Mouse (Mus musculus): ENCODE measurements at regions not wholly inside any gene's neighbourhood (a gene's known extent, or its start where the extent isn't known, plus 50 kb on each side); places are given as distances from the start of the nearest gene placed in this dataset.

DNA sequence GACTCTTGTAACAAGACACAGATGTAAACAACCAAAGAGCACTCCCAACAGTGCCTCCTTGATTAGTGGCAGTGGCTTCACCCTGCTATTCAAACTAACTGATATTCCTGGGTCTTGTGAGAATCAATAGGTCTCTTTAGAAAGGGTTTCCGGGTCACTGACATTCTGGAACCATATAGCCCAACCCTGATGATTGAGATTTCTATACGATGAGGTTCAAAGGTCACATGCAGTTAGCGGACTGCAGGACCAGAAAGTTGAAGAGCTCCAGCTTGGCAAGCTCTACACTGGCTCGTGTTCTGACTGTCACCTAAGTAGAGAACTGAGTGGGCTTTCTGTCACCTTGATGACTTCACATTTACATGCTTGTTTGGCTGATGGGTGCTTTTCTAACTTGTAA, 235.4 kb upstream of the Meis1 start:
- Histone ChIP-seq H3K27me3 (ENCODE audit: control insufficient read depth, insufficient read depth, low read length) (no peaks in the 10 kb centered on the region), H3K9me3 (replicated peaks; ENCODE audit: control insufficient read depth, low read length) (no peaks in the 10 kb centered on the region), H3K4me3 (ENCODE audit: low read length) (no peak overlapping the region), H3K9ac (ENCODE audit: low read length) (no peak overlapping the region), H3K4me2 (ENCODE audit: low read depth, low read length) (no peak overlapping the region), H3K36me3 (ENCODE audit: control insufficient read depth, insufficient read depth) (no peaks in the 10 kb centered on the region), H3K4me1 (ENCODE audit: control insufficient read depth, insufficient read depth, low read length) (no peaks in the 10 kb centered on the region), H3K27ac (ENCODE audit: low read length) (no peak overlapping the region)
- 67% methylated on average over 4 of the region's 4 CpGs for WGBS
- no peak for ATAC-seq (replicated peaks; ENCODE audit: extremely low read depth, insufficient read depth, low FRiP score)

DNA sequence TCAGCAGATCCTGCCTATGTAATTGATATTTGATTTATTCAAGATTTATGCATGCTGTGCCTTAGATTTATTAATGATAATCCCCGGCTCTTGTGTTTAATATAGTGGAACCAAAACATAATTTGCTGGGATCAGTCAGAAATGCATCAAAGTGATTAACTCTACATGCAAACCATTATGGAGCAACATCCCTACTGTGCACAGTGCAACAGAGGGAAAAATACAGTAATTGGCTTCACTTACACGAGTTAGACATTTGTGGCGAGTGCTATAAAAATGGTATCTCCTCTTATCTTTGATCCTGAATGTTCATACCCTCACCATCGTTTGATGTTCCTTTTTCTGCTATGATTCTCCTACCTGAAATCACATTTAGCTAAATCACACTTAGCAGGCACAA, 238.8 kb upstream of the Meis1 start:
- Histone ChIP-seq H3K4me1 (ENCODE audit: control insufficient read depth, insufficient read depth, low read length) (no peaks in the 10 kb centered on the region), H3K4me2 (ENCODE audit: low read depth, low read length) (no peak overlapping the region), H3K4me3 (ENCODE audit: low read length) (no peak overlapping the region), H3K27ac (ENCODE audit: low read length) (no peak overlapping the region), H3K36me3 (ENCODE audit: control insufficient read depth, insufficient read depth) (no peaks in the 10 kb centered on the region), H3K27me3 (ENCODE audit: control insufficient read depth, insufficient read depth, low read length) (no peaks in the 10 kb centered on the region), H3K9me3 (replicated peaks; ENCODE audit: control insufficient read depth, low read length) (no peaks in the 10 kb centered on the region), H3K9ac (ENCODE audit: low read length) (no peak overlapping the region)
- WGBS = 78% methylated on average over 4 of the region's 4 CpGs
- ATAC-seq (replicated peaks; ENCODE audit: extremely low read depth, insufficient read depth, low FRiP score) = no peak

DNA sequence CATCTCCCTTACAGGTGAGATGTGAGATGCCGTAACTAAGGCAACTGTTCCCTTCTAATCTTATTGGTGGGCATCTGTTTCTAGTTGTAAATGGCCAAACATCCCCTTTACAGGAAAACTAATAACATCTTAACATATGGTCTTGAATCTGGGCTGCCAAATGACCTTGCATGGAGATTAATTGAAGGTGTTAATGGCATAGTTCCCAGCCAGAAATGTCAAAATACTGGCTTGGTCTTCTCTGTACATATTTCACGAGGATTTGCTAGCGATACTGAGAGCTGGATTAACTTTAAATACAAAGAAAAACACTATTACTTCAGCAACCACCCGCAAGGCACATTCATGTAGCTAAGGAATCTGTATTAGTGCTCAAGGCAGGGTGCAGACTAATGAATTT, 244.0 kb upstream of the Meis1 start:
- no peak overlapping the region for H3K27ac ChIP-seq (ENCODE audit: low read length)
- no peaks in the 10 kb centered on the region for H3K9me3 ChIP-seq (replicated peaks; ENCODE audit: control insufficient read depth, low read length)
- H3K36me3 ChIP-seq (ENCODE audit: control insufficient read depth, insufficient read depth) = no peaks in the 10 kb centered on the region
- H3K9ac ChIP-seq (ENCODE audit: low read length) = no peak overlapping the region
- no peak for ATAC-seq (replicated peaks; ENCODE audit: extremely low read depth, insufficient read depth, low FRiP score)
- H3K4me3 ChIP-seq (ENCODE audit: low read length) = no peak overlapping the region
- 78% methylated on average over 4 of the region's 4 CpGs for WGBS
- H3K27me3 ChIP-seq (ENCODE audit: control insufficient read depth, insufficient read depth, low read length) = no peaks in the 10 kb centered on the region
- H3K4me1 ChIP-seq (ENCODE audit: control insufficient read depth, insufficient read depth, low read length) = no peaks in the 10 kb centered on the region
- H3K4me2 ChIP-seq (ENCODE audit: low read depth, low read length) = no peak overlapping the region

DNA sequence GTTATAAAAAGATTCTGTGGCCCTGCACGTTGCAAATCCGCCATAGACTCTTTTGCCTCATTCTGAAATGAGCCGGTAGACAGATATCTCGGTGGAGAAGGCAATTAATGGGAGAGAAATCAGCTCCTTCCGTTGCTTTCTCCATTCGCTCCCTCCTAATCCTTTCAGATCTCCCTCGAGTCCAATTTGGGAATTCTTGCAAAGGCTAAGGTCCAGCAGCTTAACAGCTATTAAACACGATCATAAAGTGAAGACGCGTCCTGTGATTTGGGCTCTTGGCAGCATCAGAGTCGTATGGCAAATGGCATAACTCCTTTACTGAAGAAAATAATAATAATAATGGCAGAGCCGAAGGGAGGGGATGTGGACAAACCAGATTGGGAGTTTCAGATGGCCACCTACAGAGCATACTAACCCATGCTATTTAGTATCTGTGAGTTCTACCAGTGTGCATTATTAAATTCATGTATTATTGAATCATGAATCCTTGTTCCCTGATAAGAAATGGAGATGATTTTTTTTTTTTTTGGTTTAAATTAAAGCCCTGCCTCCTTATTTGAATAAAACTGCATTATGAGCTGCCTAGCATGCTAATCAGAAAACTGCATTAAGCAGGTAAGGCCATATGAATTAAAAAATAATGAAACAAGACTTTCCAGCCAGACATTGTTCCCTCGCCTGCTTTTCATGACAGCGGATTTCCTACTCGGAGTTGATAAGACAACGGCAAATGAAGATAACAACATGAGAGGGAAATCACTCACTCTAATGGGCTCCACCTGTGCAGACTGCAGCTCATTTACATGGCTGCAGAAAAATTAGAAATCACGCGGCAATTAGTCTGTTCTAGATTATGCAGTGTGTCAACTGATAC, 246.2 kb upstream of the Meis1 start:
- ATAC-seq (replicated peaks; ENCODE audit: extremely low read depth, insufficient read depth, low FRiP score) = no peak
- no peaks in the 10 kb centered on the region for H3K36me3 ChIP-seq (ENCODE audit: control insufficient read depth, insufficient read depth)
- no peaks in the 10 kb centered on the region for H3K9me3 ChIP-seq (replicated peaks; ENCODE audit: control insufficient read depth, low read length)
- H3K27me3 ChIP-seq (ENCODE audit: control insufficient read depth, insufficient read depth, low read length) = no peaks in the 10 kb centered on the region
- no peak overlapping the region for H3K9ac ChIP-seq (ENCODE audit: low read length)
- no peaks in the 10 kb centered on the region for H3K4me1 ChIP-seq (ENCODE audit: control insufficient read depth, insufficient read depth, low read length)
- no peak overlapping the region for H3K27ac ChIP-seq (ENCODE audit: low read length)
- H3K4me2 ChIP-seq (ENCODE audit: low read depth, low read length) = no peak overlapping the region
- 60% methylated on average over 18 of the region's 18 CpGs for WGBS
- H3K4me3 ChIP-seq (ENCODE audit: low read length) = no peak overlapping the region

DNA sequence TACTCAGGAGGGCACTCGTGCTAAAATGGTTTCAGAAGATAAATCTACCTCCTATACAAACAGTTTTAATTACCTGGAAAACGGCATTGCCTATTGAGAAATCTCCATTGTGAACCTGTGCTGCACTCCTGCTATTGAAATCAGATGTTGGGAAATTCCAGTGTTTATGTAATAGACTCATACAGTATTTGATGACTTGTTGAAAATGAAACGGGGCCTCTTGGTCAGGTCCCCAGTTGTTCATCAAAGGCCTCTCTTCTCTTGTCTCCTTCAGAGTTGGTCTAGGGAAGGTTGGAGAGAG, 246.8 kb upstream of the Meis1 start:
- WGBS = 56% methylated on average over 3 of the region's 3 CpGs
- H3K4me2 ChIP-seq (ENCODE audit: low read depth, low read length) = no peak overlapping the region
- H3K27me3 ChIP-seq (ENCODE audit: control insufficient read depth, insufficient read depth, low read length) = no peaks in the 10 kb centered on the region
- no peaks in the 10 kb centered on the region for H3K9me3 ChIP-seq (replicated peaks; ENCODE audit: control insufficient read depth, low read length)
- no peak overlapping the region for H3K4me3 ChIP-seq (ENCODE audit: low read length)
- H3K27ac ChIP-seq (ENCODE audit: low read length) = no peak overlapping the region
- ATAC-seq (replicated peaks; ENCODE audit: extremely low read depth, insufficient read depth, low FRiP score) = no peak
- H3K36me3 ChIP-seq (ENCODE audit: control insufficient read depth, insufficient read depth) = no peaks in the 10 kb centered on the region
- no peaks in the 10 kb centered on the region for H3K4me1 ChIP-seq (ENCODE audit: control insufficient read depth, insufficient read depth, low read length)
- no peak overlapping the region for H3K9ac ChIP-seq (ENCODE audit: low read length)

DNA sequence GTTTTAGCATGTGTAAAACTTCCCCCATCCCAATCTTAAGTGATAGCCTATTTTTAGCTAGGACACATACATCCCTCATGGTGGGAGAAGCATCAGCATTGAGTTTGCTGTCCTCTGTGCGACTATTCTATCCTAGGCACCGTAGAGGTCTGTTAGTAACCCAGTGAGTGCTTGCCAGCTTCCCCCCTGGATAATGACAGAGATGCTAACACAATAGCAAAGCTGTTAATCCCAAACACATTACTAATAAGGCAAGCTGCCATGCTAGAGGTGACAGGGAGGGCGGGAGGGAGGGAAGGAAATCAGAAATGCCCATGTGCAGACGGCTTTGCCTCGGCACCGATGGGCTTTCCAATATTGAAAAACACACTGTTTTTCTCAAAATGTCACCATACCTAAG, 272.2 kb upstream of the Meis1 start:
- Histone ChIP-seq H3K4me2 (ENCODE audit: low read depth, low read length) (no peak overlapping the region), H3K4me1 (ENCODE audit: control insufficient read depth, insufficient read depth, low read length) (no peaks in the 10 kb centered on the region), H3K36me3 (ENCODE audit: control insufficient read depth, insufficient read depth) (no peaks in the 10 kb centered on the region), H3K9ac (ENCODE audit: low read length) (no peak overlapping the region), H3K9me3 (replicated peaks; ENCODE audit: control insufficient read depth, low read length) (no peaks in the 10 kb centered on the region), H3K27ac (ENCODE audit: low read length) (no peak overlapping the region), H3K27me3 (ENCODE audit: control insufficient read depth, insufficient read depth, low read length) (no peaks in the 10 kb centered on the region), H3K4me3 (ENCODE audit: low read length) (no peak overlapping the region)
- no peak for ATAC-seq (replicated peaks; ENCODE audit: extremely low read depth, insufficient read depth, low FRiP score)
- 74% methylated on average over 6 of the region's 6 CpGs for WGBS

DNA sequence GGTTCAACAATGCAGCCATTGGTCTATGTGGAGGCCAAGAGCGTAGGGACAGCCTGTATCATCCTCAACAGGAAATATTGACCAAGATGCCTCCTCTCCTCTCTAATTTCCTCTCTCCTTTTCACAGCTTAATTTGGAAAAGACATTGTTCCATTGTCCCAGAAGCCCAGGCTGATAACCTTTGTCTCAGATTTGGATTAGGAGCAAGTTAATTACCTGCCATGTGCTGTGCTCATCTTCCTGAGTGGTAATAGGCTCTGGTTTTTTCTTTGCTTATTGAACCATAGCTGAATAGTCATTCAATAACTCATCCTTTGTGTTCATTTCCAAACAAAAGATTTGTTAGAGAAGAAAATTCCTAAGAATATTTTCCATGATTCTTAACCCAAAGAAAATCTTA, 280.6 kb upstream of the Meis1 start:
- Histone ChIP-seq H3K9me3 (replicated peaks; ENCODE audit: control insufficient read depth, low read length) (no peaks in the 10 kb centered on the region), H3K4me1 (ENCODE audit: control insufficient read depth, insufficient read depth, low read length) (peaks cover 4% of the 10 kb centered on the region; the same call in 1 of the 2 replicates), H3K9ac (ENCODE audit: low read length) (no peak overlapping the region), H3K27ac (ENCODE audit: low read length) (no peak overlapping the region), H3K27me3 (ENCODE audit: control insufficient read depth, insufficient read depth, low read length) (no peaks in the 10 kb centered on the region), H3K4me2 (ENCODE audit: low read depth, low read length) (no peak overlapping the region), H3K36me3 (ENCODE audit: control insufficient read depth, insufficient read depth) (no peaks in the 10 kb centered on the region), H3K4me3 (ENCODE audit: low read length) (no peak overlapping the region)
- no peak for ATAC-seq (replicated peaks; ENCODE audit: extremely low read depth, insufficient read depth, low FRiP score)
- 94% methylated on average over 1 of the region's 1 CpGs for WGBS

DNA sequence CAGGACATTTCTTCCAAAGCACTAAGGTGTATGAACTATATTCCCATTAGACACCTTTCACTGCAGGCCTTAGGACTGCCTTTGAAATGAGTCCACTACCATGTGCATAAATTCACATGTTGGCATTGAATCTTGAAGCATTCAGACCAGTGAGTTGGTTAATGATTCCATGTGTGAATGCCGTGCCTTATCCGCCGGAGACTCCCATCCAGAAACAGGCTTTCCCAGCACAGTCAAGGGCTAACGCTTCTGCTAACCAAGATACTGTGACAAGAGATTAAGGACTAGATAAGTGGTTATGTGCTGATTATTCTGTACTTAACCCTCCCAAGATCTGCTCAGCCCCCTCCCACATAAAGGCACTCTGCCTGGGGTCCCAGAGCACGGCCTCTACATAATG, 287.9 kb upstream of the Meis1 start:
- no peak overlapping the region for H3K9ac ChIP-seq (ENCODE audit: low read length)
- H3K4me1 ChIP-seq (ENCODE audit: control insufficient read depth, insufficient read depth, low read length) = peaks cover 10% of the 10 kb centered on the region
- no peaks in the 10 kb centered on the region for H3K36me3 ChIP-seq (ENCODE audit: control insufficient read depth, insufficient read depth)
- no peak overlapping the region for H3K27ac ChIP-seq (ENCODE audit: low read length)
- 77% methylated on average over 5 of the region's 5 CpGs for WGBS
- no peaks in the 10 kb centered on the region for H3K9me3 ChIP-seq (replicated peaks; ENCODE audit: control insufficient read depth, low read length)
- no peak overlapping the region for H3K4me2 ChIP-seq (ENCODE audit: low read depth, low read length)
- no peak for ATAC-seq (replicated peaks; ENCODE audit: extremely low read depth, insufficient read depth, low FRiP score)
- no peak overlapping the region for H3K4me3 ChIP-seq (ENCODE audit: low read length)
- H3K27me3 ChIP-seq (ENCODE audit: control insufficient read depth, insufficient read depth, low read length) = no peaks in the 10 kb centered on the region

DNA sequence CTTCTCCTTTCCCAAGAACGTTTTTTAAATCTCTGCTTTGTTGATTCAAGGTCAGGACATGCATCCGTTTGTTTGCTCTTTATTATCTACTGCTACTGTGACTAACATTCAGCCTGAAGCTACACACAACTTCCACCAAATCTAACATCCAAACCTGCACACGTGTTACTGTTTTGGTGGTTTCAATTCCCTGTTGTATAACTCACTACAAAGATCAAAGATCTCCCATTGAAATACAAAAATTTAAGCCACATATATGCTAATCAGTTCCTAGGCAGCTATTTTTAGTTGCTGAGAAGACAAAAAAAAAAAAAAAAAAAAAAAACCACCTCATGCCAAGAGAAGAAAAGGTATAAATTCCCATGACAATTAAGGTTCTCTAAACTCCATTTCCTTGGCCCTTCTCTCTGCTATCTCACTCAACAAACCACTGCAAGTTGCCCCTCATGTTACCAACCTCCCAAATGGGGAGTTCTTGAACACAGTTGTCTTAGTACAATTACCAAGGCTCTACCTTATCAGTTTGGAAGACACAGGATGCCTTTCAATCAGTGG, 312.0 kb upstream of the Meis1 start:
- Histone ChIP-seq H3K4me3 (ENCODE audit: low read length) (no peak overlapping the region), H3K4me1 (ENCODE audit: control insufficient read depth, insufficient read depth, low read length) (peaks cover 4% of the 10 kb centered on the region; the same call in 1 of the 2 replicates), H3K9me3 (replicated peaks; ENCODE audit: control insufficient read depth, low read length) (no peaks in the 10 kb centered on the region), H3K4me2 (ENCODE audit: low read depth, low read length) (no peak overlapping the region), H3K36me3 (ENCODE audit: control insufficient read depth, insufficient read depth) (no peaks in the 10 kb centered on the region), H3K27ac (ENCODE audit: low read length) (no peak overlapping the region), H3K27me3 (ENCODE audit: control insufficient read depth, insufficient read depth, low read length) (no peaks in the 10 kb centered on the region), H3K9ac (ENCODE audit: low read length) (no peak overlapping the region)
- 40% methylated on average over 3 of the region's 3 CpGs for WGBS
- no peak for ATAC-seq (replicated peaks; ENCODE audit: extremely low read depth, insufficient read depth, low FRiP score)
